Mouse (Mus musculus): Measurements from ENCODE around the gene Idnk.

The Idnk gene

GRCm38 (mm10) chr13:58192146-58192545 is 34.7 kb downstream of the Idnk start:
- no peak for DNase-seq (ENCODE audit: low read depth, low spot score)

- DNase-seq (ENCODE audit: low read depth, low spot score) = no peak
Measured at GRCm38 (mm10) chr13:58193221-58193620, 35.8 kb downstream of the Idnk start.

GRCm38 (mm10) chr13:58194908-58195307 is 37.5 kb downstream of the Idnk start:
- DNase-seq (ENCODE audit: low read depth, low spot score) = no peak

- no peak for DNase-seq (ENCODE audit: low read depth, low spot score)
Measured at GRCm38 (mm10) chr13:58197211-58197610, 39.8 kb downstream of the Idnk start.

GRCm38 (mm10) chr13:58197981-58198640 is 40.7 kb downstream of the Idnk start:
- no peak for DNase-seq (ENCODE audit: low read depth, low spot score)

- no peak for DNase-seq (ENCODE audit: low read depth, low spot score)
Measured at GRCm38 (mm10) chr13:58201343-58201742, 43.9 kb downstream of the Idnk start.

GRCm38 (mm10) chr13:58201908-58202307 is 44.5 kb downstream of the Idnk start:
- DNase-seq (ENCODE audit: low read depth, low spot score) = no peak

- no peak for DNase-seq (ENCODE audit: low read depth, low spot score)
Measured at GRCm38 (mm10) chr13:58202903-58203302, 45.5 kb downstream of the Idnk start.

GRCm38 (mm10) chr13:58204202-58204601 is 46.8 kb downstream of the Idnk start:
- no peak for DNase-seq (ENCODE audit: low read depth, low spot score)

- DNase-seq (ENCODE audit: low read depth, low spot score) = no peak
Measured at GRCm38 (mm10) chr13:58204986-58205385, 47.5 kb downstream of the Idnk start.

- DNase-seq (ENCODE audit: low read depth, low spot score) = no peak
Measured at GRCm38 (mm10) chr13:58206084-58206483, 48.6 kb downstream of the Idnk start.

- no peak for DNase-seq (ENCODE audit: low read depth, low spot score)
Measured at GRCm38 (mm10) chr13:58210441-58210840, 53.0 kb downstream of the Idnk start.

GRCm38 (mm10) chr13:58212530-58212929 is 55.1 kb downstream of the Idnk start:
- DNase-seq (ENCODE audit: low read depth, low spot score) = no peak

GRCm38 (mm10) chr13:58213801-58214200 is 56.4 kb downstream of the Idnk start:
- no peak for DNase-seq (ENCODE audit: low read depth, low spot score)
